Mouse (Mus musculus): ENCODE results near the gene Chrdl2. TPM values are rescaled to one million over a fixed set of nuclear protein-coding genes. Genes with fewer than 3 reads are reported as not detected.
A peak's percentile ranks its signal among the peaks of the same experiment; 100 is the strongest.
"Not testable (repeated sequence)": the region's sequence is repeated elsewhere in the genome, so short reads cannot be mapped to it uniquely, and the experiment has no call there.

Chrdl2 gene
- polyA plus RNA-seq, 1 experiment from 2014 or later, result not detected

DNA sequence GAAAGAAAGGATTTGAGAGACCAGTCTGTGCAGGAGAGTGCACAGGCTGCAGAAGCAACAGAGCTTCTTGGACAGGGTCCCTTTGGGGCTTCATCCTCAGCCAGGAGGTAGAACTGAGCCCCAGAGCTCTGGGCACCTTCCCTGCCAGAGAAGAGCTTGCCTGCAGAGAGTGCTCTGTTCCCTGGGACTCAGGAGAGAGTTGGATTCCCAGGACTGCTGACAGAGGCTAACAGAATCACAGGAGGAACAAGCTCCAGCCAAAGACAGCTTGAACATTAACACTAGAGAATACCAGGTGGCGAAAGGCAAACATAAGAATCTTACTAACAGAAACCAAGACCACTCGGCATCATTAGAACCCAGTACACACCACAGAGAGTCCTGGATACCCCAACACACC, 47.0 kb downstream of the Chrdl2 start:
- not testable (repeated sequence) for ATAC-seq; H3K4me3 ChIP-seq (replicated peaks); H3K9ac ChIP-seq (replicated peaks); H3K27me3 ChIP-seq; H3K36me3 ChIP-seq; H3K27ac ChIP-seq; H3K4me1 ChIP-seq (replicated peaks); H3K9me3 ChIP-seq; H3K4me2 ChIP-seq (replicated peaks)
- 85% methylated on average over 2 of the region's 2 CpGs for WGBS

- Histone ChIP-seq H3K27ac (no peak overlapping the region), H3K4me3 (replicated peaks) (no peak overlapping the region), H3K36me3 (peaks cover 9% of the 10 kb centered on the region; the same call in 1 of the 2 replicates), H3K9ac (replicated peaks) (no peak overlapping the region), H3K4me2 (replicated peaks) (no peak overlapping the region), H3K9me3 (no peaks in the 10 kb centered on the region), H3K4me1 (replicated peaks) (no peaks in the 10 kb centered on the region), H3K27me3 (no peaks in the 10 kb centered on the region)
- no peak for ATAC-seq
- 87% methylated on average over 2 of the region's 2 CpGs for WGBS
Observed at GRCm38 (mm10) chr7:100073959-100074358, 68.0 kb downstream of the Chrdl2 start.

DNA sequence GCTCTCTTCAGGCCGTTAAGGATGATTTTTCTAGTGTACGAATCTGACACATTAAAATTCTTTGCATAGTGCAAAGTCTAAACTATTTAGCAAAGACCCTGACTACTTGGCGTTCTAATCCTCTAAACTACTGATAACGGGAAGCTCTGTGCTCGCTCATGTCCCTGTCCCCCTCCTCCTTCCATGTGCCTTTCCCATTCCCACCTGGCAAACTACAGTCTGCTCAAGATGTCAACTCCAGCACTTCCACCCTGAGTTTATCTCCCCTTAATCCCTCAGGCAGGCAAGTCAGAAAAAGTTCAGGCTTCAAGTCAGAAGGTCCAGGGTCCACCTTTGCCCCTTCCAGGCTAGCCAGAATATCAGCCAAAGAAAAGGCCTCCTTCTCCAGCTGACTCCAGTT, 70.3 kb downstream of the Chrdl2 start:
- H3K9ac ChIP-seq (replicated peaks), result no peak overlapping the region
- no peaks in the 10 kb centered on the region for H3K27me3 ChIP-seq
- peaks cover 14% of the 10 kb centered on the region; the same call in 1 of the 2 replicates for H3K36me3 ChIP-seq
- no peaks in the 10 kb centered on the region for H3K4me1 ChIP-seq (replicated peaks)
- WGBS, result 83% methylated on average over 5 of the region's 5 CpGs
- no peak overlapping the region for H3K4me3 ChIP-seq (replicated peaks)
- ATAC-seq, result no peak
- H3K4me2 ChIP-seq (replicated peaks), result no peak overlapping the region
- H3K27ac ChIP-seq, result no peak overlapping the region
- no peaks in the 10 kb centered on the region for H3K9me3 ChIP-seq

DNA sequence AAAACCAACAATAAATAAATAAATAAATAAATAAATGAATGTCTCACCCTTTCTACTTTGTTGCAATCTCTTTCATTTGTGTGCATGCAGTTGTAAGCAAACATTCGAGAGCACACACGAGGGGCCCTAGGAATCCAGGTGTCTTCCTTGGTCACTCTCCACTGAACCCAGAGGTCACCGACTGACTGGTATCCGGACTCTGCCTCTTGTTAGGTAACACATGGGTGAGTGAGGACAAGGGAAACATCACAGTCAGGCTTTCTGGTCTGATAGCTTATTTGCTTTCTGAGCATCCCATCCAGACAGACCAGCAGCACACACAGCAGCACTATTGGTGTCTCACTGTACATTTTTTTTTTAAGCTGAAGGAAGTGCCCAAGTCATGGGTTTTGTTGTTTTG, 71.1 kb downstream of the Chrdl2 start:
- no peak overlapping the region for H3K9ac ChIP-seq (replicated peaks)
- H3K36me3 ChIP-seq, result peaks cover 14% of the 10 kb centered on the region; the same call in 1 of the 2 replicates
- no peak overlapping the region for H3K27ac ChIP-seq
- H3K9me3 ChIP-seq, result no peaks in the 10 kb centered on the region
- no peaks in the 10 kb centered on the region for H3K27me3 ChIP-seq
- ATAC-seq, result no peak
- H3K4me1 ChIP-seq (replicated peaks), result no peaks in the 10 kb centered on the region
- no peak overlapping the region for H3K4me3 ChIP-seq (replicated peaks)
- H3K4me2 ChIP-seq (replicated peaks), result no peak overlapping the region
- WGBS, result 90% methylated on average over 4 of the region's 4 CpGs

GRCm38 (mm10) chr7:100080087-100080781, 74.3 kb downstream of the Chrdl2 start:
- no peaks in the 10 kb centered on the region for H3K27me3 ChIP-seq
- no peaks in the 10 kb centered on the region for H3K9me3 ChIP-seq
- ATAC-seq, result no peak
- no peak overlapping the region for H3K4me3 ChIP-seq (replicated peaks)
- H3K4me2 ChIP-seq (replicated peaks), result no peak overlapping the region
- H3K4me1 ChIP-seq (replicated peaks), result no peaks in the 10 kb centered on the region
- 0 out of 2 replicates have a peak overlapping the region, but pooled peaks have one; percentile 25 for H3K27ac ChIP-seq
- H3K36me3 ChIP-seq, result peaks cover 35% of the 10 kb centered on the region
- no peak overlapping the region for H3K9ac ChIP-seq (replicated peaks)
- 58% methylated on average over 12 of the region's 12 CpGs for WGBS

- Histone ChIP-seq H3K9ac (replicated peaks) (no peak overlapping the region), H3K27ac (no peak overlapping the region), H3K4me3 (replicated peaks) (no peak overlapping the region), H3K9me3 (no peaks in the 10 kb centered on the region), H3K36me3 (peaks cover 52% of the 10 kb centered on the region), H3K4me1 (replicated peaks) (no peaks in the 10 kb centered on the region), H3K4me2 (replicated peaks) (no peak overlapping the region), H3K27me3 (no peaks in the 10 kb centered on the region)
- no peak for ATAC-seq
- WGBS, result 93% methylated on average over 6 of the region's 6 CpGs
Observed at GRCm38 (mm10) chr7:100082836-100083235, 76.9 kb downstream of the Chrdl2 start.

- Histone ChIP-seq H3K9ac (replicated peaks) (no peak overlapping the region), H3K9me3 (no peaks in the 10 kb centered on the region), H3K36me3 (peaks cover 56% of the 10 kb centered on the region), H3K4me2 (replicated peaks) (no peak overlapping the region), H3K4me1 (replicated peaks) (no peaks in the 10 kb centered on the region), H3K4me3 (replicated peaks) (no peak overlapping the region), H3K27ac (no peak overlapping the region), H3K27me3 (no peaks in the 10 kb centered on the region)
- ATAC-seq, result no peak
- 90% methylated on average over 6 of the region's 6 CpGs for WGBS
Observed at GRCm38 (mm10) chr7:100083812-100084211, 77.8 kb downstream of the Chrdl2 start.

Other genes with a start within 250 kb of the Chrdl2 start
- not detected in 2 replicates for gene Olfr521, start 242.7 kb upstream of the Chrdl2 start, polyA plus RNA-seq (2015; fragmentation: Nextera tagmentation; extraction: Ambion mirVana)
- gene Neu3, start 177.8 kb upstream of the Chrdl2 start, polyA plus RNA-seq (2015; fragmentation: Nextera tagmentation; extraction: Ambion mirVana), result 1.1 and 1.2 TPM in 2 replicates
- 0.62 and 0.79 TPM in 2 replicates for gene Xrra1, start 147.1 kb upstream of the Chrdl2 start, polyA plus RNA-seq (2015; fragmentation: Nextera tagmentation; extraction: Ambion mirVana)
- 326 and 337 TPM in 2 replicates for gene Spcs2, start 142.7 kb upstream of the Chrdl2 start, polyA plus RNA-seq (2015; fragmentation: Nextera tagmentation; extraction: Ambion mirVana)
- gene Rnf169, start 25.7 kb upstream of the Chrdl2 start, polyA plus RNA-seq (2015; fragmentation: Nextera tagmentation; extraction: Ambion mirVana), result 5.0 and 5.5 TPM in 2 replicates
- gene Pold3, start 115.4 kb downstream of the Chrdl2 start, polyA plus RNA-seq (2015; fragmentation: Nextera tagmentation; extraction: Ambion mirVana), result 57.1 and 59.4 TPM in 2 replicates
- 14.6 and 16.6 TPM in 2 replicates for gene Lipt2, start 153.1 kb downstream of the Chrdl2 start, polyA plus RNA-seq (2015; fragmentation: Nextera tagmentation; extraction: Ambion mirVana)
- 1.2 and 1.7 TPM in 2 replicates for gene Kcne3, start 170.3 kb downstream of the Chrdl2 start, polyA plus RNA-seq (2015; fragmentation: Nextera tagmentation; extraction: Ambion mirVana)
- 21.3 and 22.9 TPM in 2 replicates for gene Pgm2l1, start 221.2 kb downstream of the Chrdl2 start, polyA plus RNA-seq (2015; fragmentation: Nextera tagmentation; extraction: Ambion mirVana)

Data from midbrain, embryonic 13.5 days (tissue).